Mouse (Mus musculus): ENCODE results near the gene Slc35e3.

DNA sequence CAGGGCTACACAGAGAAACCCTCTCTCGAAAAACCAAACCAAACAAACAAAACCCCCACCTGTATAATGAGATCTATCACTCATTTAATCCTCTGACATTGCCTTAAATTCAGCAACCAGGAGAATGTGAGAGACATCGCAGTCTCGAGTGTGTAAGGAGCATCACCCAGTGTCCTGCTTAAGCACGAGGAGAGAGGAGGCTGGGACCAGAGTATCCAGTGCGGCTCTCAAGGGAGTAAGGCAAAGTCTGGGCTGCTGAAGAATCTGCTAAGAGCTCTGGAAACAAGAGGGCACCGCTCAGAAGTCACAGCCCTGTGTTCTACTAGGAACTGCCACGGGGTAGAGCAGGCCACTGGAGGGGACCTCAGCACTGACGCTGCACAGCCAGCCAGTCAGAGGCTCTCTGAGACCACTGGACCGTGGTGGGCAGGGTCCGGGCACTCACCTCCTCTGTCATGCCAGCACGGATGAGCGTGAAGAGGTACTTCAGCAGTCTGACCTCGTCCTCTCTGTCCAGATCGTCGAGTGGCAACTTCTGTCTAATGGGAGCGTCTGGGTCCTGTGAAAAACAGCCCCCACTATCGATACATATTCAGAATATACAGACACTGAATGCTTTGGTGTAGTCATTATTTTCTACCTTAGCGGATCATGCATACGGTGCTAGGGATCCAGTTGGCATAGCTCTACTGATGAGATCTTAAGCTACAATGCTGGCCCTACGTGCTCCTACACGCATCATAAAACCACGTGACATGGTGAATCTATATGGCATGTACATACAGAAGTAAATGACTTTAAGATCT lies 28.0 kb upstream of the Slc35e3 start:
- TF ChIP-seq CTCF (IDR thresholded peaks at IDR 0.05; ENCODE audit: low read depth), result no peak
- TF ChIP-seq EP300 (IDR thresholded peaks at IDR 0.05; ENCODE audit: low read depth), result no peak
